Mouse (Mus musculus): ENCODE data around the gene Tfeb. TPM values are rescaled to one million over a fixed set of nuclear protein-coding genes. Genes with fewer than 3 reads are reported as not detected.
A peak's percentile ranks its signal among the peaks of the same experiment; 100 is the strongest.

Gene Tfeb
- polyA plus RNA-seq, 1 experiment from 2014 or later, result 2.2 TPM

DNA sequence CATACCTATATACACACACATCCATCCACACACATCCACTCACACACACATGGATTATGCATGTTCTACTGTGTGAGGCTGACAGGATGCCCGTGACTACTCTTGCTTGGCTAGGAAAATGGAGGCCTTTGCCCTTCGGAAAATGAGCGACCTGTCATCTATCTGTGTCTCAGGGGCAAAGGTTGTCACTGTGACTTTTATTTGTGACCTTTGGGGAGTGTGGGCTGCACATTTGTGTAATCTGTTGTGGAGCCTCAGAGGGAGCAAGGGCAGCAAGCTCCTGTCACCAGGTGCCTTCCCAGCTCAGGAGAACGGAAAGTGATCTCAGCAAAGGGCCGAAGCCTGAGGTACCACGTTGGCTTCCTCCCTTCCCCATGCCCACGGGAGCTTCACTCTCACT, 25.2 kb downstream of the Tfeb start:
- no peaks in the 10 kb centered on the region for H3K9me3 ChIP-seq (ENCODE audit: control insufficient read depth, low read length)
- no peak for ATAC-seq
- H3K27ac ChIP-seq (ENCODE audit: low read length), result no peak overlapping the region
- WGBS, result 86% methylated on average over 7 of the region's 7 CpGs
- peaks cover 13% of the 10 kb centered on the region; the same call in 1 of the 2 replicates for H3K4me1 ChIP-seq (replicated peaks; ENCODE audit: control insufficient read depth, insufficient read depth, low read length)
- H3K36me3 ChIP-seq (ENCODE audit: control insufficient read depth, insufficient read depth), result no peaks in the 10 kb centered on the region
- no peak overlapping the region for H3K4me2 ChIP-seq (ENCODE audit: low read length)
- no peaks in the 10 kb centered on the region for H3K27me3 ChIP-seq (replicated peaks; ENCODE audit: control insufficient read depth, insufficient read depth, low read length)
- H3K9ac ChIP-seq (replicated peaks; ENCODE audit: low read depth, low read length), result no peak overlapping the region
- no peak overlapping the region for H3K4me3 ChIP-seq (replicated peaks; ENCODE audit: low read length)

DNA sequence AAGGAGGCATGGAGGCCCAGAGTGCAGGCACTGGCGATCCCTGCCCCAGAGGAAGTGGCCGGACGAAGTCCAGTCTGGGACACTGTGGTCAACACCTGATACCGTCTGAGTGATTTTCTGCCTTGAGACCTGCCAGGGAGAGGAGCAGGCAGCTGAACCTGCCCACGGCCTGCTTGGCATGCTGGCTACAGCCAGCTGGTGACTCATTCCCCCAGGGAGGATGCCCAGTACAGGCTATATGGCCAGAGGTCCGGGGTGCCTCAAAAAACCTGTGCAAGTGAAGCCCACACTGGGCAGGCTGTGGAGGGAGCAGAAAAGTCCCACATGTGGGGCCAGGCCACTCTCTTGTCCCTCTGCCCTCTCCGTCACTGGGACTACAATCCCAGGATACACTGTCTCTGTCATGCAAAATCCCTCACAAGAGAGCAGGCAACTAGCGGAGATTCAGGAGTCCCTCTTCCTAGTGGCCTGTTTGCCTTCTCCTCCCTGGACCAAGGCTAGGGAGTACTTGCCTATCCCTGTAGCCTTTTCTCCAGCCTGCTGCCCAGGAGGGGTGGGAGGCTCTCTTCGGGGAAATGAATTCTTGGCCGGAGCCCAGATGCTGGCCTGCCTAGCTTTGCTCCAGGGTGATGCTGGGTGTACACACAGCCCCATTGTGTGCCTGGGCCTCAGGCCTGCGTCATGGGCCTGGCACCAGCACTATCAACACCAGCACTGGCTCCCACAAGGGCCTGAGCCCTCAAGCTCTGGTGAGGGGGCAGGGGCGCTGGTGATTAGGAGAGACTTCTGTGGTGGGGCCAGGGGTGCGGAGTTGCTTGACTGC, 25.9 kb downstream of the Tfeb start:
- Histone ChIP-seq H3K9ac (replicated peaks; ENCODE audit: low read depth, low read length) (no peak overlapping the region), H3K4me1 (replicated peaks; ENCODE audit: control insufficient read depth, insufficient read depth, low read length) (peaks cover 13% of the 10 kb centered on the region; the same call in 1 of the 2 replicates), H3K27me3 (replicated peaks; ENCODE audit: control insufficient read depth, insufficient read depth, low read length) (no peaks in the 10 kb centered on the region), H3K36me3 (ENCODE audit: control insufficient read depth, insufficient read depth) (no peaks in the 10 kb centered on the region), H3K27ac (ENCODE audit: low read length) (no peak overlapping the region; the same call in 1 of the 2 replicates), H3K4me2 (ENCODE audit: low read length) (no peak overlapping the region), H3K4me3 (replicated peaks; ENCODE audit: low read length) (no peak overlapping the region), H3K9me3 (ENCODE audit: control insufficient read depth, low read length) (no peaks in the 10 kb centered on the region)
- WGBS, result 52% methylated on average over 13 of the region's 13 CpGs
- peak; percentile 96 for ATAC-seq

GRCm38 (mm10) chr17:47765986-47766385, 29.2 kb downstream of the Tfeb start:
- Histone ChIP-seq H3K36me3 (ENCODE audit: control insufficient read depth, insufficient read depth) (no peaks in the 10 kb centered on the region), H3K4me1 (replicated peaks; ENCODE audit: control insufficient read depth, insufficient read depth, low read length) (peaks cover 13% of the 10 kb centered on the region; the same call in 1 of the 2 replicates), H3K27ac (ENCODE audit: low read length) (no peak overlapping the region), H3K9me3 (ENCODE audit: control insufficient read depth, low read length) (no peaks in the 10 kb centered on the region), H3K27me3 (replicated peaks; ENCODE audit: control insufficient read depth, insufficient read depth, low read length) (no peaks in the 10 kb centered on the region), H3K4me3 (replicated peaks; ENCODE audit: low read length) (no peak overlapping the region), H3K9ac (replicated peaks; ENCODE audit: low read depth, low read length) (no peak overlapping the region), H3K4me2 (ENCODE audit: low read length) (no peak overlapping the region)
- WGBS, result 76% methylated on average over 4 of the region's 4 CpGs
- ATAC-seq, result no peak

GRCm38 (mm10) chr17:47766407-47767043, 29.7 kb downstream of the Tfeb start:
- no peak overlapping the region for H3K9ac ChIP-seq (replicated peaks; ENCODE audit: low read depth, low read length)
- H3K27me3 ChIP-seq (replicated peaks; ENCODE audit: control insufficient read depth, insufficient read depth, low read length), result no peaks in the 10 kb centered on the region
- no peak overlapping the region for H3K27ac ChIP-seq (ENCODE audit: low read length)
- peaks cover 13% of the 10 kb centered on the region; the same call in 1 of the 2 replicates for H3K4me1 ChIP-seq (replicated peaks; ENCODE audit: control insufficient read depth, insufficient read depth, low read length)
- H3K36me3 ChIP-seq (ENCODE audit: control insufficient read depth, insufficient read depth), result no peaks in the 10 kb centered on the region
- no peak overlapping the region for H3K4me3 ChIP-seq (replicated peaks; ENCODE audit: low read length)
- 85% methylated on average over 6 of the region's 6 CpGs for WGBS
- no peaks in the 10 kb centered on the region for H3K9me3 ChIP-seq (ENCODE audit: control insufficient read depth, low read length)
- H3K4me2 ChIP-seq (ENCODE audit: low read length), result no peak overlapping the region
- ATAC-seq, result no peak

GRCm38 (mm10) chr17:47767081-47767455, 30.2 kb downstream of the Tfeb start:
- no peak overlapping the region for H3K4me3 ChIP-seq (replicated peaks; ENCODE audit: low read length)
- no peak for ATAC-seq
- H3K4me2 ChIP-seq (ENCODE audit: low read length), result no peak overlapping the region
- no peak overlapping the region for H3K9ac ChIP-seq (replicated peaks; ENCODE audit: low read depth, low read length)
- WGBS, result 70% methylated on average over 2 of the region's 2 CpGs
- no peaks in the 10 kb centered on the region for H3K36me3 ChIP-seq (ENCODE audit: control insufficient read depth, insufficient read depth)
- peaks cover 13% of the 10 kb centered on the region; the same call in 1 of the 2 replicates for H3K4me1 ChIP-seq (replicated peaks; ENCODE audit: control insufficient read depth, insufficient read depth, low read length)
- H3K27me3 ChIP-seq (replicated peaks; ENCODE audit: control insufficient read depth, insufficient read depth, low read length), result no peaks in the 10 kb centered on the region
- no peaks in the 10 kb centered on the region for H3K9me3 ChIP-seq (ENCODE audit: control insufficient read depth, low read length)
- no peak overlapping the region for H3K27ac ChIP-seq (ENCODE audit: low read length)

GRCm38 (mm10) chr17:47767456-47768141, 30.8 kb downstream of the Tfeb start:
- no peak overlapping the region for H3K27ac ChIP-seq (ENCODE audit: low read length)
- H3K27me3 ChIP-seq (replicated peaks; ENCODE audit: control insufficient read depth, insufficient read depth, low read length), result no peaks in the 10 kb centered on the region
- no peak overlapping the region for H3K4me3 ChIP-seq (replicated peaks; ENCODE audit: low read length)
- H3K4me1 ChIP-seq (replicated peaks; ENCODE audit: control insufficient read depth, insufficient read depth, low read length), result peaks cover 10% of the 10 kb centered on the region; the same call in 1 of the 2 replicates
- H3K4me2 ChIP-seq (ENCODE audit: low read length), result no peak overlapping the region
- WGBS, result 50% methylated on average over 15 of the region's 17 CpGs
- H3K9me3 ChIP-seq (ENCODE audit: control insufficient read depth, low read length), result no peaks in the 10 kb centered on the region
- ATAC-seq, result no peak
- no peak overlapping the region for H3K9ac ChIP-seq (replicated peaks; ENCODE audit: low read depth, low read length)
- H3K36me3 ChIP-seq (ENCODE audit: control insufficient read depth, insufficient read depth), result no peaks in the 10 kb centered on the region

GRCm38 (mm10) chr17:47768707-47769276, 32.0 kb downstream of the Tfeb start:
- WGBS, result 50% methylated on average over 12 of the region's 12 CpGs
- no peak overlapping the region for H3K4me2 ChIP-seq (ENCODE audit: low read length)
- no peak for ATAC-seq
- no peaks in the 10 kb centered on the region for H3K36me3 ChIP-seq (ENCODE audit: control insufficient read depth, insufficient read depth)
- no peaks in the 10 kb centered on the region for H3K9me3 ChIP-seq (ENCODE audit: control insufficient read depth, low read length)
- no peaks in the 10 kb centered on the region for H3K27me3 ChIP-seq (replicated peaks; ENCODE audit: control insufficient read depth, insufficient read depth, low read length)
- no peak overlapping the region for H3K27ac ChIP-seq (ENCODE audit: low read length)
- no peak overlapping the region for H3K4me3 ChIP-seq (replicated peaks; ENCODE audit: low read length)
- H3K4me1 ChIP-seq (replicated peaks; ENCODE audit: control insufficient read depth, insufficient read depth, low read length), result no peaks in the 10 kb centered on the region
- H3K9ac ChIP-seq (replicated peaks; ENCODE audit: low read depth, low read length), result no peak overlapping the region

- Histone ChIP-seq H3K27ac (ENCODE audit: low read length) (no peak overlapping the region), H3K9ac (replicated peaks; ENCODE audit: low read depth, low read length) (no peak overlapping the region), H3K4me1 (replicated peaks; ENCODE audit: control insufficient read depth, insufficient read depth, low read length) (no peaks in the 10 kb centered on the region), H3K4me3 (replicated peaks; ENCODE audit: low read length) (no peak overlapping the region), H3K4me2 (ENCODE audit: low read length) (no peak overlapping the region), H3K27me3 (replicated peaks; ENCODE audit: control insufficient read depth, insufficient read depth, low read length) (no peaks in the 10 kb centered on the region), H3K9me3 (ENCODE audit: control insufficient read depth, low read length) (no peaks in the 10 kb centered on the region), H3K36me3 (ENCODE audit: control insufficient read depth, insufficient read depth) (no peaks in the 10 kb centered on the region)
- ATAC-seq, result no peak
- WGBS, result 85% methylated on average over 11 of the region's 11 CpGs
Measured at GRCm38 (mm10) chr17:47769389-47770299, 32.8 kb downstream of the Tfeb start.
